Mouse (Mus musculus) G1E (cell line): ENCODE data around the gene Kcnk2.

Experiments
- CTCF ChIP-seq: IDR thresholded peaks from 2 replicates; pipeline ENCODE4 v1.5.1; 2012; ENCODE audit warnings: low read depth, low read length, inconsistent platforms, mixed read lengths
- GATA1 ChIP-seq: IDR thresholded peaks from 2 replicates; pipeline ENCODE4 v1.6.1; 2012; ENCODE audit warnings: borderline replicate concordance, low read length, inconsistent platforms, mixed read lengths
- GATA2 ChIP-seq: IDR thresholded peaks from 2 replicates; pipeline ENCODE4 v1.6.1; 2012; ENCODE audit warnings: low read depth, low read length, inconsistent platforms, borderline replicate concordance
- TAL1 ChIP-seq: conservative IDR thresholded peaks from 2 replicates; pipeline ENCODE4 v1.6.1; 2012; ENCODE audit warnings: low read depth, low read length, inconsistent platforms, mixed read lengths

DNA sequence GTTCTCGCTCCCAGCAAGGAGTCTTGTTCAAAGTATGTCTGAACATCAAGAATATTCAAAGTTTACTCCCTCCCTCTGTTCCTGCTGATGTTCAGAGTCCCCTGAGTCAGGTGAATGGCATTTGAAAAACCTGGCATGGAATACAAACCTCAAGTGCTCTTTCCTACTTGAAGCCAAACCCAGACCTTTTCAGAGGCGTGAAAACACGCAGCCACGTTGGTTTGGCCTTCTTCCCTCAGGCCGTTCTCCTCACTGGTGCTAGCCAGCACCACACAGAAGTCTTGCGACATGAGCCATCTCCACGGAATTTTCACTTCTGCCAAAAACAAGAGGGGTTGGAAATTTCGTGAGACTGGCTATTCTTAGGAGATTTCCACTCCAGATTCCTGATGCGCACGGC lies 3.1 kb upstream of the Kcnk2 start:
- TF ChIP-seq CTCF (no peak), TAL1 (no peak), GATA1 (no peak), GATA2 (no peak)
